Mouse (Mus musculus) cerebellum, postnatal 25 days (tissue): Measurements from ENCODE around the gene BC049352.

Source experiments
- DNase-seq, 2 experiments: peaks; one replicate each; pipeline ENCODE4 v3.0.0; 2021; ENCODE audit warnings: mixed read lengths in 2 of 2

Gene BC049352

GRCm38 (mm10) chr9:45181770-45182169 lies at the start of gene BC049352:
TSS of gene BC049352 (plus strand) at chr9:45182007.
- no peak for DNase-seq

- peak; percentile 85 to 92 for DNase-seq
Observed at GRCm38 (mm10) chr9:45133484-45134310, 48.1 kb upstream of the BC049352 start.

GRCm38 (mm10) chr9:45136442-45137169 lies 45.2 kb upstream of the BC049352 start:
- DNase-seq: no peak

- DNase-seq: peak; percentile 48 to 61
Observed at GRCm38 (mm10) chr9:45138191-45139032, 43.4 kb upstream of the BC049352 start, which contains the start of gene Scn4b. TSS of gene Scn4b (plus strand) at chr9:45138395.

GRCm38 (mm10) chr9:45139082-45139481 lies 42.7 kb upstream of the BC049352 start:
- DNase-seq: peak in 1 of 2 experiments; percentile 2

GRCm38 (mm10) chr9:45140945-45141344 lies 40.9 kb upstream of the BC049352 start:
- DNase-seq: no peak

GRCm38 (mm10) chr9:45142686-45143085 lies 39.1 kb upstream of the BC049352 start:
- peak in 1 of 2 experiments; percentile 6 for DNase-seq

- DNase-seq: no peak
Observed at GRCm38 (mm10) chr9:45145533-45146266, 36.1 kb upstream of the BC049352 start.

GRCm38 (mm10) chr9:45146267-45146597 lies 35.6 kb upstream of the BC049352 start:
- DNase-seq: peak; percentile 85 to 90

GRCm38 (mm10) chr9:45150933-45151332 lies 30.9 kb upstream of the BC049352 start:
- DNase-seq: no peak

- no peak for DNase-seq
Observed at GRCm38 (mm10) chr9:45153361-45153760, 28.4 kb upstream of the BC049352 start.

- no peak for DNase-seq
Observed at GRCm38 (mm10) chr9:45167903-45168302, 13.9 kb upstream of the BC049352 start.

DNA sequence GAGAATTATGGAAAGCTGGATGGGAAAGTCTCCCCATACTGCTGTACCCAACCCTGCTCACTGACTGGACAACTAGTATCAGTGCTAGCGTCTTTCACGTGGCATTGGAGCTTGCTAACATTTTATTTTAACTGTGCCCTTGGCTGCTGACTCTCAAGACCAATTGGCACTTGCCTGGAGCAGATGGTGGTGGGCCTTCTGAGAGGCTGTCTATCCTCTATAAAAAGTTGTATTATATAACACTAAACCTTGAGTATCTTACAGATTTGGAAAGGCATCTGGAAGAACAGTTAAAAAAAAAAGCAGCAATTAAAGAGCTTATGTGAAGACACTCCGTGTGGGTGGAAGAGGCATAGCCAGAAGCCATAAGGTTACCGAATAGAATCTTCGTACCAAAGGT lies 11.7 kb upstream of the BC049352 start:
- DNase-seq: no peak

- no peak for DNase-seq
Observed at GRCm38 (mm10) chr9:45171073-45171610, 10.7 kb upstream of the BC049352 start.

GRCm38 (mm10) chr9:45173475-45173874 lies 8.3 kb upstream of the BC049352 start:
- no peak for DNase-seq

DNA sequence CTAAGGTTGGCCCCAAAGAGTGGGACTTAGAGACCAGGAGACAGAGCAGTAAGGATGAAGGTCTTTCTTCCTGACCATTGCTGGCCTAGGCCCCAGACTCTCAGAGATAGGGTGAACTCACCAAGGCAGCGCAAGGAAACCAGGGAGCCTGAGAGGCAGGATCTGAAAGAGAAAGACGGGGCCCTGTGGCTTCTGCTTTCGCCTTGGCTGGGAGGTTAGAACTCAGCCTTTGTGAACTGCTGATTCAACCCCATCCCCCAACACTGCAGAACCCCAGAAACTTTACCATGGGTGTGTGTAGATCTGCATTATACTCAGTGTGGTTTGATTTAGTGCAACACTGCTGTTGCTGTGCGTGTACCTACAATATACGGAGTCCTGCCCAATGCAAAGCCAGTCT lies 2.5 kb upstream of the BC049352 start:
- DNase-seq: no peak

DNA sequence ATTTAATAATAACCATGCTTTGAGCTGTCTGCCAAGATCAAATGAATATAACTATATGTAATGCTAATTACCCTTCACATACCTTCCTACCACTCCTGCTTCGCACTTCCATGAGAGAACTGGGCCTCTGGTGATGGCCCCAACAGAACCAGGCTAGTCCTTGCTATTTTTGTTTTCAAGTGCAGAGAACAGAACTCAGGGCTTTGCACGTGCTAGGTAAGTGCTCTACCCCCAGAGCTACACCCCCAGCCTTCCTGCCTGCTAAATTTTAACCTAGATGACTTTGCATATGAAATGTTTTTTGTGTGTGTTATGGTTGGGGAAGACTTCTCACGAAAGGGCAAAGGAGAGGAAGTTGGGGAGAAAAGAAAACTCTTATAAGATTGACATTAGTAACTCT lies 714 bp downstream of the BC049352 start:
- DNase-seq: no peak

DNA sequence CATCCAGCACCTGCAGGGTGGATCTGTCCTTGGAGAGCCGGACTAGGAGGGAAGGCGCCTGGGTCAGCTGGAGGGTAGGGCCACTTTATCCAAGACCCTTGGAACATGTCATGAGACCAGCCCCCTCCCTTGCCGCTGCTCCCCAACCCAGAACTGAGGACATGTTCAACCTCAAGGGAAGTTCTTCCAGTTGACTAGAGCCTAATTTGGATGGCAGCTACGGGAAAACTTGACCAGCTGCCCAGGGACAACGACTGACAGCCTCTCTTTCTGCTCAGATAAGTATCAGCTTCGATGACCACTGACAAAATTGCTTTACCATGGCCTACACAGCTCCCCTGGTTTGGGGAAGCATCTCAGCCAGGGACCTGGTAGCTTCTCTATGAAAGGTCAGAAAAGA lies 1.5 kb downstream of the BC049352 start:
- DNase-seq: peak; percentile 13 to 15

DNA sequence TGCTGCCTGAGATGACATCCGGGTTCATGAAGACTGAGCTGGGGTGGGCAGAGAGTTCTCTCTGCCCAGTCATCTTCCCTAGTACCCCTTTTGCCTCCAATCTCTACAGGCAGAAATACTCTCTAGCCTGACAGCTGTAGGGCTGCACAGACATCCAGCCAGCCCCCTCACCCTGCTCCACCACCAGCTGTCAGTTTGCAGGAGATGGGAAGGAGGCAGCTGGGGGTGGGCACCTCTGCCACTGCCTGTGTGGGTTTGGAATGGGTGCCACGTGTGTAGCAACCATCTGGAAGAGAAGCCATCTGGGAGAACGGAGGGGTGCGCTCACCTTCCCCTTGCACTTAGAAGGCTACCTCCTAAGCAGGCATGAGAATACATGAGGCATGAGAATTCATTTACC lies 3.4 kb downstream of the BC049352 start:
- no peak for DNase-seq

DNA sequence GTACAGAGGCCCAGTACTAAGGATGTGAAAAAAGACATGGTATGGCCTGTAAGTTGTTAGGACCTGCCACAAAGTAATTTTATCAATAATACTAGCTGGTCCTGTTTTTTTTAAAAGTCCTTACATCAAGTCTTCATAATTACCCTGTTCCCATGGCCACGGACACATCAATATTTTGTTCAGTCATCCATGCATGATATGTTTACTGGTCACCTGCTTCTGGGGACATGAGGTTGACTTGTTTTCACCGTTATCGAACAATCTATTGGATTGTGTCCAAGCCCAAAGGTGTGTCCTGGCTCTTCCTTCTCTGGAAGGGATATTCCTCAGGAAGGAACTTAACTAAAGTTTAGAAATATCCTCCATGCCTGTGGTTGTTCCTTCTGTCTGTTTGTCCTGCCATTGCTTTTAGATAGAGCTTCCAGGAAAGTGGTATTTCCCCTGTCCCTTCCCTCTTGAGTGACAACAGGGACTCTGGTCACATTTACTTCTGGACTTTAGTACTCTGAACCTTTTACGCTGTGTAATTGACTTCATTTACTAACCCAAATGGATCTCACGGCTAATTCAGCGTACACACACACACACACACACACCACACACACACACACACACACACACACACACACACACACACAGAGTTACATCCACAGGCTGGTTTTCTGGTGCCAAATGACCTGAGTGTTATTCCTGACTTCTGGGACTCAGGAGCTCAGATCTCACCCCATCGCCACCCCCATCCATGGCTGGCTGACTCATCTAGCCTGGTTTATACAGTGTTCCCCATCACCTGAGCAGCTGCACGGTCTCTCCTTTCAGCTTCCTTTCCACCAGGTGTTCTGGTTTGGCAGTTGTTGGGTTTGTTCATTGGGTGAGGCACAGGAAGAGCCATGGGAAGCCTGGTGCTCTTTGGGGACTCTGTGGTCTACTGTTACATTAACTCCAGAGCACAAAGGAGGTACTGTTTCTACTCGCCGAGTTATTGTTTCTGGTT lies 7.1 kb downstream of the BC049352 start:
- no peak for DNase-seq

DNA sequence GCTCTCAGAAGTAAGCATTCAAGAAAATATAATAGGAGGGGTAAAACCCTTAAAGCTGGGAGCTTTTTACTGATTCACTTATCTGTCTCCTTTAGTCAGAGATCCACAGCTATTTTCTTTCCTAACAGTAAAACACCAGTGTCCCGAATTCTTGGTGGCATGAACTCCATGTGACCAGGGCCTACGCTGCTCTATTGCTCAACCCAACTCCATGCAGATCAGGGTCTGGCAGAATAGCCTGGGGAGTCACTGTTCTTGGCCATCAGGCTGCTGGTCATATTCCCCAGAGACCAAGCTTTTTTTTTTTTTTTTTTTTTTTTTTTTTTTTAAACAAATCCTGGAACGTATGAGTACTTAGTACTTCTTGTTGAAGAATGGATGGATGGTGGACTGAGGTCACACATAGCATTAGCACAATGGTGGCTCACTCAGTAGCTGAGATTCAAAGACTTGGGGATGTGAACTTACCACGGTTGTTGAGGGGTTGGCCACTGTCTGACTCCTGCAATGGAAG lies 7.9 kb downstream of the BC049352 start:
- no peak for DNase-seq
